Mouse (Mus musculus) olfactory bulb, adult 2 months (tissue): Measurements from ENCODE around the gene Olfr1032. TPM values are rescaled to one million over a fixed set of nuclear protein-coding genes. Genes with fewer than 3 reads are reported as not detected.
"Not testable (repeated sequence)": the region's sequence is repeated elsewhere in the genome, so short reads cannot be mapped to it uniquely, and the experiment has no call there.

ENCODE experiments used
- H3K27ac ChIP-seq: fragments of 200-500 bp; 2 replicates; pipeline ENCODE4 v1.5.1; 2012; ENCODE audit warnings: low read depth, low read length; ENCODE audit not compliant: insufficient read depth
- H3K4me1 ChIP-seq: fragments of 200-500 bp; 2 replicates; pipeline ENCODE4 v1.6.1; 2012; ENCODE audit warnings: low read length; ENCODE audit not compliant: control insufficient read depth, insufficient read depth
- H3K4me3 ChIP-seq: fragments of 200-500 bp; 2 replicates; pipeline ENCODE4 v1.5.1; 2012; ENCODE audit warnings: mild to moderate bottlenecking, low read depth, low read length, moderate library complexity; ENCODE audit not compliant: insufficient read depth
- CTCF ChIP-seq: fragments of 200-500 bp; IDR thresholded peaks from 2 replicates; pipeline ENCODE4 v1.5.1; 2012; ENCODE audit warnings: low read depth, mild to moderate bottlenecking, low read length, moderate library complexity; ENCODE audit not compliant: insufficient read depth
- POLR2A ChIP-seq: fragments of 200-500 bp; IDR thresholded peaks from 2 replicates; pipeline ENCODE4 v1.6.1; 2012; ENCODE audit warnings: mild to moderate bottlenecking, low read depth, low read length, moderate library complexity; ENCODE audit not compliant: insufficient read depth
- WGBS: fragments of 180-500 bp; shearing (Covaris S2); methylation state at CpG from one replicate; pipeline ENCODE4 v1.1.7; 2018; 5-methylcytosine and 5-hydroxymethylcytosine counted together
- polyA plus RNA-seq: library from polyadenylated mRNA; stranded (reverse); fragments of >200 nt; gene quantifications from 2 replicates; pipeline ENCODE4 v1.2.4, GENCODE M21; 2012; ENCODE audit warnings: low replicate concordance; ENCODE audit not compliant: missing spikeins, insufficient read depth, insufficient read length

The Olfr1032 gene
- polyA plus RNA-seq: not detected in 2 replicates

GRCm38 (mm10) chr2:86005240-86005639, at the start of gene Olfr1032:
Gene Olfr1032, plus strand, starts transcription at chr2:86005540.
- Histone ChIP-seq H3K27ac (no peak within 1 kb of the TSS), H3K4me3 (no peak within 1 kb of the TSS), H3K4me1 (no peaks in the 10 kb centered on the region)
- TF ChIP-seq CTCF (no peak), POLR2A (no peak)
- 85% methylated on average over 7 of the region's 7 CpGs for WGBS

- H3K27ac ChIP-seq: no peak within 1 kb of the TSS
- no peak for TF ChIP-seq CTCF
- no peak for TF ChIP-seq POLR2A
- H3K4me1 ChIP-seq: no peaks in the 10 kb centered on the region
- WGBS: 89% methylated on average over 2 of the region's 2 CpGs
- H3K4me3 ChIP-seq: no peak within 1 kb of the TSS
Measured at GRCm38 (mm10) chr2:85973595-85973994, 31.7 kb upstream of the Olfr1032 start, which contains the start of gene Olfr1029. Gene Olfr1029, plus strand, starts transcription at chr2:85973895.

GRCm38 (mm10) chr2:85978976-85979375, 26.4 kb upstream of the Olfr1032 start, which contains the start of gene Olfr1030:
Gene Olfr1030, plus strand, starts transcription at chr2:85979276.
- TF ChIP-seq CTCF: no peak
- no peak for TF ChIP-seq POLR2A
- no peak within 1 kb of the TSS for H3K4me3 ChIP-seq
- no peaks in the 10 kb centered on the region for H3K4me1 ChIP-seq
- 77% methylated on average over 1 of the region's 1 CpGs for WGBS
- H3K27ac ChIP-seq: no peak within 1 kb of the TSS

GRCm38 (mm10) chr2:85990004-85990403, 15.3 kb upstream of the Olfr1032 start, which contains the start of gene Olfr1031:
Gene Olfr1031, plus strand, starts transcription at chr2:85990304.
- no peak within 1 kb of the TSS for H3K27ac ChIP-seq
- TF ChIP-seq CTCF (no peak), POLR2A (no peak)
- no peaks in the 10 kb centered on the region for H3K4me1 ChIP-seq
- WGBS: 49% methylated on average over 3 of the region's 3 CpGs
- no peak within 1 kb of the TSS for H3K4me3 ChIP-seq

- not testable (repeated sequence) for H3K27ac ChIP-seq, H3K4me1 ChIP-seq
- WGBS: 3% methylated on average over 11 of the region's 11 CpGs
- H3K4me3 ChIP-seq: peak within 1 kb of the TSS; percentile 44
Measured at GRCm38 (mm10) chr2:86020406-86020805, 15.1 kb downstream of the Olfr1032 start, which contains the start of gene Olfr1033. Gene Olfr1033, plus strand, starts transcription at chr2:86020633.

- WGBS: 69% methylated on average over 7 of the region's 9 CpGs
- not testable (repeated sequence) for H3K27ac ChIP-seq, H3K4me3 ChIP-seq, H3K4me1 ChIP-seq
Measured at GRCm38 (mm10) chr2:86021518-86021917, 16.2 kb downstream of the Olfr1032 start.

GRCm38 (mm10) chr2:86045561-86045960, 40.2 kb downstream of the Olfr1032 start, which contains the start of gene Olfr1034:
Gene Olfr1034, plus strand, starts transcription at chr2:86045861.
- no peaks in the 10 kb centered on the region for H3K4me1 ChIP-seq
- no peak within 1 kb of the TSS for H3K4me3 ChIP-seq
- H3K27ac ChIP-seq: no peak within 1 kb of the TSS
- no peak for TF ChIP-seq POLR2A
- no peak for TF ChIP-seq CTCF

GRCm38 (mm10) chr2:86050777-86051176, 45.4 kb downstream of the Olfr1032 start:
- not testable (repeated sequence) for H3K4me1 ChIP-seq, H3K4me3 ChIP-seq

More at GRCm38 (mm10) chr2:86050777-86051176, 45.4 kb downstream of the Olfr1032 start:
- not testable (repeated sequence) for H3K27ac ChIP-seq

Other genes with a start within 250 kb of the Olfr1032 start
- gene Olfr1012, start 242.8 kb upstream of the Olfr1032 start, polyA plus RNA-seq: not detected in 2 replicates
- not detected in 2 replicates for gene Olfr1013, start 238.4 kb upstream of the Olfr1032 start, polyA plus RNA-seq
- gene Olfr1014, start 232.8 kb upstream of the Olfr1032 start, polyA plus RNA-seq: not detected in 2 replicates
- gene Olfr1015, start 223.5 kb upstream of the Olfr1032 start, polyA plus RNA-seq: not detected in 2 replicates
- not detected in 2 replicates for gene Olfr1016, start 203.0 kb upstream of the Olfr1032 start, polyA plus RNA-seq
- not detected in 2 replicates for gene Olfr1018, start 187.1 kb upstream of the Olfr1032 start, polyA plus RNA-seq
- not detected in 2 replicates for gene Olfr1019, start 160.1 kb upstream of the Olfr1032 start, polyA plus RNA-seq
- not detected in 2 replicates for gene Olfr1020, start 158.5 kb upstream of the Olfr1032 start, polyA plus RNA-seq
- not detected in 2 replicates for gene Olfr1022, start 136.9 kb upstream of the Olfr1032 start, polyA plus RNA-seq
- gene Olfr1023, start 119.9 kb upstream of the Olfr1032 start, polyA plus RNA-seq: not detected in 2 replicates
- not detected in 2 replicates for gene Olfr1024, start 100.5 kb upstream of the Olfr1032 start, polyA plus RNA-seq
- gene Olfr1025-ps1, start 90.3 kb upstream of the Olfr1032 start, polyA plus RNA-seq: not detected in 2 replicates
- gene Olfr1026, start 84.0 kb upstream of the Olfr1032 start, polyA plus RNA-seq: not detected in 2 replicates
- gene Olfr1028, start 55.1 kb upstream of the Olfr1032 start, polyA plus RNA-seq: not detected in 2 replicates
- gene Olfr1029, start 31.6 kb upstream of the Olfr1032 start, polyA plus RNA-seq: not detected in 2 replicates
- gene Olfr1030, start 26.3 kb upstream of the Olfr1032 start, polyA plus RNA-seq: not detected in 2 replicates
- gene Olfr1031, start 15.2 kb upstream of the Olfr1032 start, polyA plus RNA-seq: not detected in 2 replicates
- gene Olfr1033, start 15.1 kb downstream of the Olfr1032 start, polyA plus RNA-seq: not detected in 2 replicates
- not detected in 2 replicates for gene Olfr1034, start 40.3 kb downstream of the Olfr1032 start, polyA plus RNA-seq
- not detected in 2 replicates for gene Olfr1036, start 68.5 kb downstream of the Olfr1032 start, polyA plus RNA-seq
- not detected in 2 replicates for gene Olfr1037, start 81.8 kb downstream of the Olfr1032 start, polyA plus RNA-seq
- gene Olfr1039, start 130.4 kb downstream of the Olfr1032 start, polyA plus RNA-seq: not detected in 2 replicates
- gene Olfr1040, start 141.2 kb downstream of the Olfr1032 start, polyA plus RNA-seq: not detected in 2 replicates
- not detected in 2 replicates for gene Olfr1042, start 156.3 kb downstream of the Olfr1032 start, polyA plus RNA-seq
- not detected in 2 replicates for gene Olfr1043, start 162.0 kb downstream of the Olfr1032 start, polyA plus RNA-seq
- gene Olfr1044, start 172.3 kb downstream of the Olfr1032 start, polyA plus RNA-seq: not detected in 2 replicates
- gene Olfr52, start 180.1 kb downstream of the Olfr1032 start, polyA plus RNA-seq: not detected in 2 replicates
- not detected in 2 replicates for gene Olfr1045, start 197.5 kb downstream of the Olfr1032 start, polyA plus RNA-seq
- gene Olfr1046, start 213.8 kb downstream of the Olfr1032 start, polyA plus RNA-seq: not detected in 2 replicates
- not detected in 2 replicates for gene Olfr1047, start 225.9 kb downstream of the Olfr1032 start, polyA plus RNA-seq
- gene Olfr1048, start 234.7 kb downstream of the Olfr1032 start, polyA plus RNA-seq: not detected in 2 replicates